Mouse (Mus musculus): ENCODE results near the gene Ubxn2a. TPM values are rescaled to one million over a fixed set of nuclear protein-coding genes. Genes with fewer than 3 reads are reported as not detected.

Gene Ubxn2a
- 26.5 and 30.0 TPM in 2 replicates for polyA plus RNA-seq (2014; fragmentation: Nextera tagmentation; extraction: Ambion mirVana)

DNA sequence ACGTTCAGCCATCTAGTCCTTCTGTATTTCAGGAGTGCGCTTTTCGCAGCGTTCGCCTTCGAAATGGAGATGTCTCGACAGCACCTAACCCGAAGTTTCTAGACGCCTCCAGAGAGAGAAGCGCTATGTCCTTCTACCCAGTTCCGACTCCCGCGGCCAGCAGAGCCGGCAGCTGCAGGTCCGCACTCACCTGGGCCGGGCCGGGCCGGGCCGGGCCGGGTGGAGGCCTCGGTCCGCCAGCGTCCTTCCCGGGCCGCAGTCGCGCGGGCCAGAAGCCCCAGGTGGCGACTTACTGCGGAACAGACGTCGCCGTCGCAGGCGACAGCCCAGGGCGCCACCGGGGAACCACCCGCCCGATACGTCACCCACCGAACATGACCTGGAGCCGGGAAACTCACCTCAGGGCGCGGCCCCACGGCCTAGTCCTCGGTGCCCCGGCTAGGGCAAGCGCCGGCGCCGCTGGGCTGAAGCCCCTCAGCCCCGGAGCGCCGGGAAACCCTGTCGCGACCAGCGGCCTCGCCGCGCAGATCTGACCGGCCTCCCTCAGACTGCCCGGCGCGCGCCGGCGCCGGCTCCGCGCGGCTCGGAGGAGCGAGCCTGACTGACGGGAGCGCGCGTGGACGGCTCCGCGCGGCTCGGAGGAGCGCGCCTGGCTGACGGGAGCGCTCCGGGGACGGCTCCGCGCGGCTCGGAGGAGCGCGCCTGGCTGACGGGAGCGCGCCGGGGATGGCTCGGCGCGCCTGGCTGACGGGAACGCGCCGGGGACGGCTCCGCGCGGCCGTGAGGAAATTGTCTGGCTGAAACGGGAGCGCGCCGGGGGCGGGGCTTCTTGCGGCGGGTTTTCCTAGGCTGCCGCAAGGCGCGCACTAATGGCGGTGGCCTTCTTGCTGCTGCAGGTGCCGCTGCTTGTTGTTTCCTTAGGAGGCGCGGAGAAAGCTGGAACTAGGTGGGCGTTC, at the start of gene Ubxn2a:
Ubxn2a (minus strand) TSS at position 755 of the 956 bp plus-strand sequence.
- Histone ChIP-seq H3K27me3 (replicated peaks; ENCODE audit: control insufficient read depth, insufficient read depth, low read length) (no peaks in the 10 kb centered on the region), H3K36me3 (ENCODE audit: control insufficient read depth, insufficient read depth, low read length) (no peaks in the 10 kb centered on the region), H3K4me3 (ENCODE audit: low read depth, low read length) (peak within 1 kb of the TSS; percentile 55), H3K27ac (ENCODE audit: low read depth) (peak within 1 kb of the TSS; percentile 81), H3K9ac (ENCODE audit: low read length) (peak within 1 kb of the TSS; percentile 74), H3K4me2 (ENCODE audit: low read length) (peak within 1 kb of the TSS; percentile 73), H3K9me3 (ENCODE audit: control insufficient read depth, low read length) (no peaks in the 10 kb centered on the region), H3K4me1 (replicated peaks; ENCODE audit: control insufficient read depth, insufficient read depth, low read length) (no peaks in the 10 kb centered on the region)
- DNase-seq (ENCODE audit: low spot score) (peak; percentile 95), ATAC-seq (replicated peaks; ENCODE audit: low FRiP score, low TSS enrichment, low read depth) (peak; percentile 93)
- under 1% methylated on average over 121 of the region's 125 CpGs for WGBS

DNA sequence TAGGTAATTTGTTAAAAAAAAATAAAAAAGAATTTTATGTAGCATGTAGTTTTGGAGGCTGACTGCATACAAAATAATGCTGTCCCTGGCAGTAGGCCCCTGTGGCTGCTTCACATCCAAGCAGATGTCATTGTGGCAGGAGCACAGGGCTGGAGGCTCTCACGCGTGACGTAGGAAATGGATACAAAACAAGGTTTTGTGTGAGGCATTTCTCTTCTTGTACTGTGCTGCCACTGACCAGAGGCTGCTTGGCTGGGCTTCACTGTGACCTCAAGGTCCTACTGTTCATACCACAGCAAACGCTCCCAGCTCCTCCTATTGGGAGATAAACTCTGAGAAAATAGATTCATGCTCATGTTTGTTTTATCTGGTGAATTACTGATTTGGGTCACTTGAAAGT, 45.7 kb upstream of the Ubxn2a start:
- Histone ChIP-seq H3K9me3 (ENCODE audit: control insufficient read depth, low read length) (no peaks in the 10 kb centered on the region), H3K36me3 (ENCODE audit: control insufficient read depth, insufficient read depth, low read length) (peaks cover 64% of the 10 kb centered on the region), H3K4me1 (replicated peaks; ENCODE audit: control insufficient read depth, insufficient read depth, low read length) (no peaks in the 10 kb centered on the region), H3K9ac (ENCODE audit: low read length) (no peak overlapping the region), H3K27ac (ENCODE audit: low read depth) (no peak overlapping the region), H3K4me3 (ENCODE audit: low read depth, low read length) (no peak overlapping the region), H3K4me2 (ENCODE audit: low read length) (no peak overlapping the region), H3K27me3 (replicated peaks; ENCODE audit: control insufficient read depth, insufficient read depth, low read length) (no peaks in the 10 kb centered on the region)
- WGBS, result 90% methylated on average over 4 of the region's 4 CpGs
- DNase-seq (ENCODE audit: low spot score) (no peak), ATAC-seq (replicated peaks; ENCODE audit: low FRiP score, low TSS enrichment, low read depth) (no peak)

DNA sequence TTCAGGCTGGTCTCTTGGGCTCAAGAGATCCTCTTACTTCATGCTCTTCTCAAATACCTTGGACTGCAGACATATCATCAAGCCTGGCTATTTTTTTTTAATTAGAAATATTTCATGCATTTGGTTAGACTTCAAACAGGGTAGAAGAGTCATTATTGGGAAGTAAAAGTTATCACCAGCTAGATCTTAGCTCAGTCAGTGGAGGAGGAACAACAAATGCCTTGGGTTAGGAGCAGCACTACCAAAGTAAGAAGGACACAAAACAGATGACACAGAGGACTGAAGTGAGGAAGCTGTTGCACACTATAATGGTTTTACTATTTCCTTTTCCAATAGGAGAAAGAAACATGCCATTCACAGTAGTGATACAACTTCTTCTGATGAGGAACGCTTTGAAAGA, 44.8 kb upstream of the Ubxn2a start:
- no peaks in the 10 kb centered on the region for H3K27me3 ChIP-seq (replicated peaks; ENCODE audit: control insufficient read depth, insufficient read depth, low read length)
- no peak for ATAC-seq (replicated peaks; ENCODE audit: low FRiP score, low TSS enrichment, low read depth)
- no peak overlapping the region for H3K27ac ChIP-seq (ENCODE audit: low read depth)
- no peak overlapping the region for H3K4me3 ChIP-seq (ENCODE audit: low read depth, low read length)
- WGBS, result 95% methylated on average over 1 of the region's 1 CpGs
- H3K4me2 ChIP-seq (ENCODE audit: low read length), result no peak overlapping the region
- H3K9ac ChIP-seq (ENCODE audit: low read length), result no peak overlapping the region
- H3K9me3 ChIP-seq (ENCODE audit: control insufficient read depth, low read length), result no peaks in the 10 kb centered on the region
- no peak for DNase-seq (ENCODE audit: low spot score)
- H3K36me3 ChIP-seq (ENCODE audit: control insufficient read depth, insufficient read depth, low read length), result peaks cover 71% of the 10 kb centered on the region
- H3K4me1 ChIP-seq (replicated peaks; ENCODE audit: control insufficient read depth, insufficient read depth, low read length), result no peaks in the 10 kb centered on the region

DNA sequence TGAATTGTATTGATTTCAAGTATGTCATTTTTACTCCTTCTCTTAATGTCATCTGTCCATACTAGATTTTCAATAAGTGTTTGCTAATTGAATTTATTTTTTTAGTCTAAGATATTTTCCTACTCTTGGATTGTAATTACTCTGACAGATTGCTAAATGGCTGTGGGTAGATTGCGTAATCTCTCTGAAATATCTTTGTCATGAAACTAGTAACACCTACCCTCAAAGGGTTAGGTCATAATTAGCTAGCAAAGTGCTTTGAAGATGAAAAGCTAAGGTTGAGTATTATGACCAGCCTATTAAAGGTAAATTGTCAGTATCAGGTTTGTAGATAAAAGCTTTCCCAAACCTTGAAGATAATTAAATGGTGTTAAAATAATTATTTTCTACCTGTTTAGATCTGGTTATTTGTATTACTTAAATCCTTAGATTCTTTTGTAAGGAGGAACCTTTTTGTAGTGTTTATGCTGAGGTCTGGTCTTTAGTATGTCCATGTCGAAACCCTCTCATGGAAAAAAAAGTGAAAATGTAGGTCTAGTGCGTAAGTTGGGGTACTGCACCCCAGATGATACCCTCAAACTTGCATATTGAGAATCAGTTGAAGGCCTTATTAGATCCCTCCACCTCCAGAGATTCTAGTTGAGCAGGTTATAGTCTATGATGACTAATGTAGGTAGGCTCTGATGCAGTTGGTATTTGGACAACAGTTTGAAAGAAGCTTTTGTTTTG, 23.5 kb upstream of the Ubxn2a start:
- 96% methylated on average over 3 of the region's 3 CpGs for WGBS

DNA sequence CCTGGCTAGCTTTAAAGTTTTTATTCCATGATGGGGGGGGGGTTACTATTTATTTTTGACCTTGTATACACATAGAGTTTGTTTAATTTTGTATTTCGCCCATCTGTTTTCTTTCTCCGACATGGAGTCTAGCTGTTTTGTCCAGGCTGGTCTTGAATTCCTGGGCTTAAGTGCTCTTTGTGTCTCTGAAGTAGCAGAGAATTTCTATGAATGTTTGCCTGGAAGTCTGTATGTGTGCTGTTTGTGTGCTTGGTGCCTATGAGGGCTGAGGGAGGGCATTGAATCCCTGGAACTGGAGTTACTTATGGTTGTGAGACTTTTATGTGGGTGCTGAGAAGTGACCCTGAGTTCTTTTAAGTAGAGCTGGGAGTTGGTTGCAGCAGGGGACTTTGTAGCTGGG, 20.7 kb upstream of the Ubxn2a start:
- no peak for DNase-seq (ENCODE audit: low spot score)

More for the DNA sequence above, 23.5 kb upstream of the Ubxn2a start:
- Histone ChIP-seq H3K27ac (ENCODE audit: low read depth) (no peak overlapping the region), H3K4me2 (ENCODE audit: low read length) (no peak overlapping the region), H3K27me3 (replicated peaks; ENCODE audit: control insufficient read depth, insufficient read depth, low read length) (no peaks in the 10 kb centered on the region), H3K36me3 (ENCODE audit: control insufficient read depth, insufficient read depth, low read length) (no peaks in the 10 kb centered on the region), H3K9me3 (ENCODE audit: control insufficient read depth, low read length) (no peaks in the 10 kb centered on the region), H3K4me1 (replicated peaks; ENCODE audit: control insufficient read depth, insufficient read depth, low read length) (no peaks in the 10 kb centered on the region; the same call in 1 of the 2 replicates), H3K4me3 (ENCODE audit: low read depth, low read length) (no peak overlapping the region), H3K9ac (ENCODE audit: low read length) (no peak overlapping the region)
- DNase-seq (ENCODE audit: low spot score), result peak; percentile 23
- no peak for ATAC-seq (replicated peaks; ENCODE audit: low FRiP score, low TSS enrichment, low read depth)

DNA sequence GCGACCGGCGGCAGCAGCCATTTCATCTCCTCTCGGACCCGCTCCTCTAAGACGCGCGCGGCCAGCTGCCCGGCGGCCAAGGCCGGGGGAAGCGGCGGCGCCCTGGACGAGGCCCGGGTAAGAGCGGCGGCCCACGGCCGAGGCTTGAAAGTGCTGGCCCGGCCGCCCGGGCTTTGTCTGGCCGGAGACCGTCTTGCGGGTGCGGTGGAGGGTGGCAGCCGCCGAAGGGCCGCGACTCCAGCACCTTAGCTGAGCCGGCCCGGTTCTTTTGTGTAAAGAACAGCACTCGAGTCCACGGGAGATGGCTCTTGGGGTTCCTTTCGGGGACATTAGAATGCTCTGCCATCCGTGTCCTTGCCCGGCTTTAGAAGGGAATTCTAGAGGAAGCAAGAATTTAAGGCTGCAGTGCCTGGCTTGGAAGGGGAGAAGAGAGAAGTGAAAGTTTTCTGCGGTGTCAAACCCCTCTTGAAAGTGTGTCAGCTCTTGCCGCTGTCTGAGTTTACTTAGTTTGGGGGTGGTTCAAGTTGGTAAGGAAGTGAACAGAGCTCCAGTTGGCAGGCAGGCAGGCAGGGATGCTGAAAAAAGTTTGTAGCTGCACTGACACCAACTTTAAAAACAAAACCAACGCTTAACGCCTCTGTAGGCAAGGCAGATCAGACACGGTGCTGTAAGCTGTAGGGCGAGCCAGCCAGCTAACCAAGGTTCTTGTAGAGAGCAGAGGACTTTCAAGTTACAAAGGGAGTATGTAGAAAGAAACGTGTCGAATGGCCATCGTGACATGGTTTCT, 10.5 kb upstream of the Ubxn2a start:
- ATAC-seq (replicated peaks; ENCODE audit: low FRiP score, low TSS enrichment, low read depth), result peak; percentile 65
- peak overlapping the region; percentile 98 for H3K27ac ChIP-seq (ENCODE audit: low read depth)
- H3K4me3 ChIP-seq (ENCODE audit: low read depth, low read length), result peak overlapping the region; percentile 95
- H3K4me1 ChIP-seq (replicated peaks; ENCODE audit: control insufficient read depth, insufficient read depth, low read length), result peaks cover 11% of the 10 kb centered on the region
- H3K9me3 ChIP-seq (ENCODE audit: control insufficient read depth, low read length), result no peaks in the 10 kb centered on the region
- under 1% methylated on average over 48 of the region's 48 CpGs for WGBS
- no peaks in the 10 kb centered on the region for H3K27me3 ChIP-seq (replicated peaks; ENCODE audit: control insufficient read depth, insufficient read depth, low read length)
- peak; percentile 86 for DNase-seq (ENCODE audit: low spot score)
- H3K9ac ChIP-seq (ENCODE audit: low read length), result peak overlapping the region; percentile 97
- no peaks in the 10 kb centered on the region for H3K36me3 ChIP-seq (ENCODE audit: control insufficient read depth, insufficient read depth, low read length)
- H3K4me2 ChIP-seq (ENCODE audit: low read length), result peak overlapping the region; percentile 57

More for the DNA sequence above, 20.7 kb upstream of the Ubxn2a start:
- H3K4me3 ChIP-seq (ENCODE audit: low read depth, low read length), result no peak overlapping the region
- H3K9ac ChIP-seq (ENCODE audit: low read length), result no peak overlapping the region
- H3K4me1 ChIP-seq (replicated peaks; ENCODE audit: control insufficient read depth, insufficient read depth, low read length), result no peaks in the 10 kb centered on the region; the same call in 1 of the 2 replicates
- no peaks in the 10 kb centered on the region for H3K9me3 ChIP-seq (ENCODE audit: control insufficient read depth, low read length)
- no peak overlapping the region for H3K4me2 ChIP-seq (ENCODE audit: low read length)
- H3K27me3 ChIP-seq (replicated peaks; ENCODE audit: control insufficient read depth, insufficient read depth, low read length), result no peaks in the 10 kb centered on the region
- 59% methylated on average over 2 of the region's 2 CpGs for WGBS
- H3K27ac ChIP-seq (ENCODE audit: low read depth), result no peak overlapping the region
- no peak for ATAC-seq (replicated peaks; ENCODE audit: low FRiP score, low TSS enrichment, low read depth)
- no peaks in the 10 kb centered on the region for H3K36me3 ChIP-seq (ENCODE audit: control insufficient read depth, insufficient read depth, low read length)

DNA sequence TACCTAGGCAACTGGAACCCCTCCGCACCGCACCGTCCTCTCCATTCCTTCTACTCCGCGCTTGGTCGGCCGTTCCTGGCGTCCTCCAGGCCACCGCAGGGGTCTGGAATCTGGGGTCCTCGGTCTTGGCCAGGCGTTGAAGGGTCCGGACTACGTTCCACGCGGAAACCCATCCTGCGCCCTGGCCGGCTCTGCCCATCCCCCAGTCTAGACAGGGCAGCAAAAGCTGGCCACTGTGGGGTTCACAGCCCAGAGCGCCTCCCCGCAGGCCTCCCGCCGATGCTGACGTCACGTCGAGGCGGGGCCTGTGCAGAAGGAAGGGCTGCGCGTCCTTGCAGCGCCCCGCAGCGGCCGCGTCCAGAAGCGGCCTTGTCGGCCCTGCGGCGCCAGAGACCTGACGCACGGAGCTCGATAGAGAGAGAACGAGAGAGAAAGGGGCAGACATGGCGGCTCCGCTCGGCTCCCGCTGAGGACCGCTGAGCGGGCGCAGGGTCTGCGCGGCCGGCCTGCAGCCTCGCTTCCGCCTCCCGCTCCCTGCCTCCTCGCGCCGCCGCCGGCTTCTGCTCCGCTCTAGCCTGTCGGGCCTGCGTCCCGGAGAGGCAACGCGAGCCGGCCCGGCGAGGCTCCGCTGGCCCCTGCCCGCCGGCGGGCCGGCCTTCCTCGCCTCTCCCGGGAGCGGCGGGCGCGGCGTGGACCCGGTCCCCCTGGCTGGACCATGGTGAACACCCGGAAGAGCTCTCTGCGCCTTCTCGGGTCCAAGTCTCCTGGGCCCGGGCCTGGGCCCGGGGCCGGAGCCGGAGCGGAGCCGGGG, 9.7 kb upstream of the Ubxn2a start, which contains the start of gene Atad2b:
Atad2b (plus strand) TSS at position 360 of the 811 bp plus-strand sequence.
- ATAC-seq (replicated peaks; ENCODE audit: low FRiP score, low TSS enrichment, low read depth) (peak; percentile 99), DNase-seq (ENCODE audit: low spot score) (peak; percentile 95)
- Histone ChIP-seq H3K4me3 (ENCODE audit: low read depth, low read length) (peak within 1 kb of the TSS; percentile 95), H3K9ac (ENCODE audit: low read length) (peak within 1 kb of the TSS; percentile 97), H3K27ac (ENCODE audit: low read depth) (peak within 1 kb of the TSS; percentile 98), H3K27me3 (replicated peaks; ENCODE audit: control insufficient read depth, insufficient read depth, low read length) (no peaks in the 10 kb centered on the region), H3K9me3 (ENCODE audit: control insufficient read depth, low read length) (no peaks in the 10 kb centered on the region), H3K4me2 (ENCODE audit: low read length) (peak within 1 kb of the TSS; percentile 57), H3K36me3 (ENCODE audit: control insufficient read depth, insufficient read depth, low read length) (no peaks in the 10 kb centered on the region), H3K4me1 (replicated peaks; ENCODE audit: control insufficient read depth, insufficient read depth, low read length) (peaks cover 11% of the 10 kb centered on the region)
- WGBS, result under 1% methylated on average over 82 of the region's 89 CpGs
